Mouse (Mus musculus): ENCODE measurements at regions not wholly inside any gene's neighbourhood (a gene's known extent, or its start where the extent isn't known, plus 50 kb on each side); places are given as distances from the start of the nearest gene placed in this dataset.
"Not testable (repeated sequence)": the region's sequence is repeated elsewhere in the genome, so short reads cannot be mapped to it uniquely, and the experiment has no call there.

DNA sequence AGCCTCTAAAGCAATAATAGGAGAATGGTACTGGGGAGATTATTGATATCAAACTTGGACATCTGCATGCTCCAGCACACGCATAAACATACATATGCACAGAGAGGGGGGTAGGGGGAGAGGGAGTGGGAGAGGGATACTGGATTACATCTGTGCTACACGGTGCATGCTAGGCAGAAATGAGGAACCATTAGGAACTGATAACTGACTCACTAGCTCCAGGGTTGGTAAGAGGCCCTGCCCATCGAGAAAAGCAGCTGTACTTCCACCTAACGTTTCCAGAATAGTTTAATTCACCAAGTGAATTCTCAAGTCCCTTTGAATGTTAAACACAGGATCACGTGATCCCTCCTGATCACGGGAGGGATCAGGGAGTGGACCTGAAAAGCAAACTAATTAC, 825.1 kb downstream of the Diaph3 start:
- DNase-seq (ENCODE audit: low spot score): no peak

DNA sequence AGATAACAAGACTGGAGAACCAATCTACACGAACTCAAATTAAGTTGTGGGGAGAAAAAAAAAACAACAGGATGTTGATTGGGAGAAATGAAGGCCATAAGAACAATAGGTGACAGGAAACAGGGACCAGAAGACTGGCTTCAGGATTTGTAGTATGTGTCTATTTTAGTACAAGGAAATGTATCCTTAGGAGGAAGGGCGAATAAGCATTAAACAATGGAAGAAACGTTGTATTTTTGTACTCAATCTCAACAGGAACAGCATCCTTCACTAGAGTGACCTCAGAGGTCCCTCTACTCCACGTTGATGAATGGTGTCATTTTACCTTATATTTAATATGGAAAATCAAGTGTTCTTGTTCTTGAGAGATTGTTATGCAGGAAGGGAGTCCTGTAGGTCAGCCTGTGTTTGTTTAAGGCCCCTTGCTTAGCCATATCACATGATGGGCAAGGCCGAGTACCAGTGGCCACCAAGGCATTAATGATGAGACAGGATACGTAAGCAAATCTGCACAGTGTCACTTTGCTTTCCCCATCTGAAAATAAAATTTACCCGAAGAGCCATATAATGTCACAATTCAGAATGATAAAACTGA, 832.0 kb downstream of the Diaph3 start:
- no peak for DNase-seq (ENCODE audit: low spot score)

DNA sequence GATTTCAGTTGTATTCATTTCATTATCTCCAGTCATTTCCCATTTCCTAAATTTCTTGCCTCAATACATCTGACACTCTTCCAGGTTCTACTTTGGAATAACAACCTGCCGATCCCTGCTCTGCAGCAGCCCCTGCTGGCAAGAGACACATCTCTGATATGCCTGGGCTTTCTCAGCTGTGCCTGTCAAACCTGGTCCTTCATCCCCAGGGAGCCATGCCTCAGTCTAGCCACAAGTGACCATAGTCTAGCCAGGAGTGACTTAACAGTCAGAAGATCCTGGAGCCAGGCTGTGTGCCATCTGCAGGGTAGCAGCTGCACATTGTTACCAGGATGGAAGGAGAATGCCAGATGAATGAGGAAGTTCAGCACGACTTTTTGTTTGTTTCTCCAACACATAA, 833.2 kb downstream of the Diaph3 start:
- no peak for DNase-seq (ENCODE audit: low spot score)

DNA sequence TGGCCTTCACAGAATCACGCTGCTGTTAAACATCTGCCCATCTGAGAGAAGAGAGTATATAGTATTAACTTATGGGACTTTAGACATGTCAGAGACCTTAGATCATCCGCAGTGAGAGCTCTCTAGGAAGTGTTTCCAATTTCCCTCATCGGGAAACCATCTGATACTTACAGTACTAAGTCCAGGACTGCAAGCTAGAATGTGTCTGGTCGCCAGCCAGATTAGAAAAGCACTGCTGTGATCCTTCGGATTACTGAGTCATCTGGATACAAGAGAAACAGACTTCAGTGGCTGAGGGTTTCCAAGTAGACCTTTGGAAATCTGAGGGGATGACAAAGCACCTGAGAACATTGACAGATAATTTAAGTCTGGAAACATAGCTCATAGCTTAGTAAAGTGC, 839.4 kb downstream of the Diaph3 start:
- DNase-seq (ENCODE audit: low spot score): no peak

DNA sequence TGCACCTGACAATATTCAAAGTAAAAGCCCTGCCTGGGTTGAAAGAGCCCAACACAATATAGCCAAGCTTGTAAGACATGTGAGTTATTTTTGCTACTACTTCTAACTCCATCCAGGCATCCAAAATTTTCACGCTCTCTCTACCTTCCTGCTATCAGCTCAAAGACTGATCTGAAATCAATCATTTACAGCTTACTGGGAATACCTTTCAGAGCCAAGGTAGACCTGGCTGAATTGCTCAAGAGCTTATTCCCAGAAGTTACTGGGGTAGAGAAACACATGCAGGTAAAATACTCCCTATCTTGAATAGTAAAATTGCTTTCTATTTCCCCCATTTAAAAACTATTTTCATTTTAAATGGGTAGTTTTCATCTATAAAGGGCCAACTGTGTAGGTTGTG, 840.2 kb downstream of the Diaph3 start:
- no peak for DNase-seq (ENCODE audit: low spot score)

DNA sequence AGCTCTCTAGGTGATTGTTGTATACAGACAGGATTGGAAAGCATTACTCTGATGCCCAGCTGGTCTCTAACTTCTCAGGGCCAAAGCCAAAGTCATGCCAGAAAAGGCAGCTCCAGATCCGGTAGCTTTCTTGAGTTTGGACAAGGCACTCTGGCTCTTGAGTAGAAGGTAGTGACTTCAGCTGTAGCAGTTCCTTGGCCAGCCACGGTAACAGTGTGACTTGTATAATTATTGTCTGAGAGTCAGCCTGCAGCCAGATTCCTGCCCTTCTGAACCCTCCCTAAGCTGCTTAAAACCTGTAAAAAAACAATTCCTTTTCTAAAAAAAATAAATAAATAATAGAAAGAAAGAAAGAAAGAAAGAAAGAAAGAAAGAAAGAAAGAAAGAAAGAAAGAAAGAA, 843.0 kb downstream of the Diaph3 start:
- DNase-seq (ENCODE audit: low spot score): no peak

DNA sequence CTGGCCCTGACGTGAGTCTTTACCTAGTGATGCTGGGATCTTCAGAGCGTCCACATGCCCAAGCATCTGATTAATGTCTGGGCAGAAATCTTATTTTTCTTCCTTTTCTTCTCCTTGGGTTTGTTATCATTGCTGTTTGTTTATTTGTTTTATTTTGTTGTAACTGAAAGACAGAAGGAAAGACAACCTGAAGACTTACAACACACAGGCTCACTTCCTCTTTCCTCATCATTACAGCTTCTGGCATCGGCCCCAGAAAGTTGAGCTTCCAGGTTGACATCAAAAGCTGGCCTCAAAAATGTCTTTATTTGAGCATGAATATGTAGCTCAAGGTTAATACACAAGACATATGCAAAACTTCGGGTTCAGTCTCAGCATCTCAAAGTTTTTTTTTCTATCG, 846.4 kb downstream of the Diaph3 start:
- DNase-seq (ENCODE audit: low spot score): not testable (repeated sequence)

DNA sequence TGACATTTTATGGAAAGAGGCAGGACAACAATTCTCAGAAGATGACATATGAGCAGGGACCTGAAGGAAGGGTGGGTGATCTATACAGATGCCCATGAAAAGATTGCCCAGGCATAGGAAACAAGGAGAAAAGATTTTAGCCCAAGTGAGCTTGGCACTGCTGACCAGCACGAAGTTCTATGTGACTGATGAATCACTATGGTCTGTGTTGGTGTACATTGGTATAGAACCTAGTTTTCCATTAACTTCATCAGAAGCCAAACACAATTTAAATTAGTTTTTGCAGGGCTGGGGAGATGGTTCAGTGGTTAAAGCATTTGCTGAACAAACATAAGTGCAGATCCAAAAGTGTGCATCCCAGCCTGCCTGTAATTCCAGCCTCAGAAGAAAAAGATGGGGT, 847.2 kb downstream of the Diaph3 start:
- DNase-seq (ENCODE audit: low spot score): no peak

DNA sequence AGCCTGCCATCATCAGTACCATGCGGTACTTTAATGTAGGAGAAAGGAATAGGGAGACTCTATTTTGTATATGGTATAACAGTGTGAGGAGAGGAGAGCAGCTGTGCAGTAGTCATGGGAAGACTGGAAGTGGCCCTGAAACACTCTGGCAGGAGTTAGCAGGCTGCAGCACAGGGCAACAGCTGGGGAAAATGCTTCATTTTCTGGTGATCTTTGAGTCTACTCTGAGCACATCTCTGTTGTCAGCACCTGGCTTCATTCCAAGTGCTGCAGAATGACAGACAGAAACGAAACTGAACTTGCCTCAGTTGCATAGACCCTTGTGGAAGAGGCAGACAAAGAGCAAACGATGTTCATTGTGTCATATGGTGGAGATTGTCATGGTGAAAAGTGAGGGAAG, 847.7 kb downstream of the Diaph3 start:
- no peak for DNase-seq (ENCODE audit: low spot score)

DNA sequence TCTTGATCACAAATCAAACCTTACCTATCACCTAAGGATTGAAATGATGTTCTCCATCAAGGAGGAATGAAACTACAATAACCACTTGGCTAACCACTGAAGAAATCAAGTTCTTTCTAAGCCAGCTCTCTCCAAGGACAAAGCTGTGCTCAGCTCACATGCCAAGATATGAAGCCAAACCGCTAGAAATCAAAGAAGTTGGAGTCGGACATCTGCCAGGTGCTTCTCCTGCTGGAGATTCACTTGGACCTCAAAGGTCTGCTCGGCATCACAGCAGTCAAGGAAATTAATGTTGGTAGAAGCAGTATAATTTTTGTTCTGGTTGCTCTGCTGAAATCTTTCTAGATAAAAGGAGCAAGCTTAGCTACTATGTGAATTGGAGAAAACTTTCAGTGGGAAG, 850.5 kb downstream of the Diaph3 start:
- no peak for DNase-seq (ENCODE audit: low spot score)

DNA sequence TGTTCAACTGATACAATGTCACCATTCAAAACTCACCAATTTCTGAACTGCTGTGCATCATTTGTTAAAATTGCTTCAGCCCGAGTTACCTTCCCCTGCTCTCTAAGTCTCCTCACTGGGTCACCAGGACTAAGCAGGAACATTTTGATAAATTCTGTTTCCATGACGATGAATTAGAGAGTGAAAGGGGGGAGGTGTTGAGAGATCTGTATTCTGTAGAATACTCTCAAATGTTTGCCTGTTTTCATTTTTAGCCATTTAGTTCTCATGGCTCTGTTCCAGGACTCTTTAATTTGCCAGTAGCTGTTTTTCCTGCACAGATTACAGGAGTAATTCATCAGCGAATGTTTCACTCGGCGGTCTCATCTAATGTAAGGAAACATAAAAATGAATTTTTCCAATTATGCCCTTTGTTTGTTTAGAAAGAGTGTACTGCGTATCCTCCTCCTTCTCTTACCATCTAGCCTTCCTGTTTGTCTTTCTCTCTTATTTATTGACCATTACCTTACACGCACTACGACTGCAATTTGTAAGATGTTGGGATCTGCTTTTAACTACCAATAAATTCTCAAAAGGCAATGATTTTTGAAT, 879.3 kb downstream of the Diaph3 start:
- DNase-seq (ENCODE audit: low spot score): no peak

DNA sequence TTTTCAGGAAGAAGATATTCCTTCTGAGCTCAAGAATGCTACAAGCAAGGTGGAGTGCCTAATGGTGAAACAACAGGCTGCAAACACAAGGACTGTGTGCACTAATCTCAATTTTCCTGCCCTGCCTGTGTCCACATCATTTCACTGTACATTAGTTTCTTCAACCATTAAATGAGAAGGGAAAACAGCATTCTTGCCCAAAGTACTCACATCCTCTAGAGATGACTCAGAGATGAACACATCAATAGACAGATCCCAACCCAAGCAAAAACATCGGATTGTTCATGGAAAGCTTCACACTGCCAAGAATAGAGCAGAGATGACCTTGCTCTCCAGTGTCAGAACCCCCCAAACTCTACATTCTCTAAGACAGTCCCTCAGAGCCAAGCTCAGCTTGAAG, 886.8 kb downstream of the Diaph3 start:
- no peak for DNase-seq (ENCODE audit: low spot score)

DNA sequence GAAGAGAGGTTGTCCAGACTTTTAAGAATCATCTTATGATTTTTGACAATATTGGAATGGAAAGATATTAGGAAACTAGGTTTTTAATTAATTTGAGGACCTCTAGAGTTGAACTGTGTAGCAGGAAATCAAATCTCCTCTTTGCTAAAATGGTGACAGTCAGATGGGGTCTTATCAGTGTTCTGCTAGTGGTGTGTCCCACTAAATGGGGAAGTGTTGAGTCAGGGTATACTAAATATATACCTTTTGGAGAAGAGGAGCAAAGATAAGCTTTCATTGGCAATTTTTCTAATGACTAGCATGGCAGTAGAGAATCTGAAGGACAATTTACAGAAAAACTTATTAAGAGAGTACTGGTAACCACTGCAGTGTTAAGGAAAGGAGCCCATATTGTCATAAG, 889.4 kb downstream of the Diaph3 start:
- no peak for DNase-seq (ENCODE audit: low spot score)

DNA sequence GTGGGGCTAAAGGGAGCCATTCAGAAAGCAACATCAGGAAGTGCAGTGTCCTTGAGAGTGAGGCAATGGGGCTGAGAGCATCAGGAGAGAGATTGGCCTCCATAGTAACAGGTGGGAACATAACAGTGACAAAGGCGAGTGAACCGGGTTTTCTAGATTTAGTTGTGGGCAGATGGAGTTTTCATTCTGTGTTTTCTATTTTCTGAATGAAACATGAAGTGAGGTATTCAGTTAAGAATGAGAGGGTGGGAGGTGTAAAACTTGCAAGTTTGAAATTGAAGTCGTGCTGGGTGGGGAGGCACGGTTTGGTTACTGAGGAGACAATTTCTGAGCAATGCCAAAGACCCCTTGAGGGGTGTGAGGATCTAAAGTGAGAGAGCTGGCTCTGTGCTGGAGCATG, 893.3 kb downstream of the Diaph3 start:
- no peak for DNase-seq (ENCODE audit: low spot score)

DNA sequence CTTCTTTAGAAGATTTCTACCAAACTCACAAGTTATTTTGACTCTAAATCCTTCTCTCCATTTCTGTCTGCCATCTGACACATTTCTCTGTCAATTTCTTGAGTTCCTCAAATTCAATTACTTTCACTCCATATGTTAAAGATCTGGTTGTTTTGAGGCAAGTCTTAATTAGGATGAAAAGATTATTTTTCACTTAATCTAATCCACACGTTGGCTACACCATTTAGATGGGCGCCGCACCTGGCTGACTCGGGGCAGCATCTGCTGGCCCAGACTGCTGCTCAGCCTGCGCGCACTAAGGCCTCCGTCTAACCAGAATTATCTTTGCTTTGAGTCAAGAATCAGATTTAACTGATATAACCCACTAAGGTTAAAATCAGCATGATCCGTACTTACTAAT, 894.3 kb downstream of the Diaph3 start:
- no peak for DNase-seq (ENCODE audit: low spot score)

DNA sequence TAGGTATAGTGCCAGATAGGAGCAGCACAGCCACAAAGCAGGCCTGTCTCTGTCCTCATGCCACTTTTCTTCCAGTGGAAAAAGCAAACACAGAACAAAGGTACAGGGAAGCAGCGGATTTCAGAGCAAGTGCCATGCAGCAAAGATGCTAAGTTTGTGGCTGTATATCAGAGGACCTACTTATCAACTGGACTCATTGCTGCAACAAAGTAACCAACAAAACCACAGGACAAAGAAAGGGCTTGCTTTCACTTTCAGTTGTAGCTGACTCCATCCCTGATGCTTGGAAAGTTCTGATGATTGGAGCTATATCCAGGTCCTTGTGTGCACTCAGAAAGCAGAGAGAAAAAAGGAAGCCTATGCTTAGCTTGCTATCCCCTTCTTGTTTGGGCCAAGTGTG, 897.4 kb downstream of the Diaph3 start:
- peak; percentile 5 for DNase-seq (ENCODE audit: low spot score)

DNA sequence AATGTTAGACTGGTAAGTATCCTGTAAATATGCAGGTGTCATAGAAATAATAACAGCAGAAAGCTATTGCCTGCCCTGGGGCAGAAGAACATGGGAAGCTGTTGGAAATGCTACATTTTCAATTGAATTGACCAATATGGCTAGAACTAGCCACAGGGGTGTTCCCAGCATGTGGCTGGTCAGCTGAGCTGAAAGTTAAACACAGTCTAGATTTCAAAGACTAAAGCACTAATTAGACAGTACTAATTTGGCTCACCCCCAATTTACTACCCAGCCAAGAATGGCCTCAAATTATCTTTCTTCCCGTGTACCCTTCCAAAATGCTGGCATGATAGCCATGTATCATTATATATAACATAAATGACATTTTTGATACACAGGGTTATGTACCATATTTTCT, 898.2 kb downstream of the Diaph3 start:
- no peak for DNase-seq (ENCODE audit: low spot score)

DNA sequence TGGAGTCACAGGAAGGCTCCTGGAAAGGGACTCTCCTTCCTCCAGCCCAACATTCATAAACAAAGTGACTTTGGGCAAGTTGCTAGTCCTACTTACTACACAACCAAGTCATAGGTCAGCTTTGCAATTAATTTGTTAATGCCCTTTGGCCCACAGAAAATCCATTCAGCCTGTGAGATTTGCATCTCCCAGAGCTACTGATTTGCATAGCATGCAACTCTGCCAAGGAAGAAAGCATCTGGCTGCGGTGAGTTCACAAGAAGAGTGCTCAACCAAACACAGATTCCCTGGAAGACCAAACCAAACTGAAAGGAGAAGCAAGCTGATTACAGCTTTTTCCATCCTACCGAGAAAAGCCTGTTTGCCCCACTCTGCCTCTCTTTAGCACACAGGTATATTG, 901.9 kb downstream of the Diaph3 start:
- DNase-seq (ENCODE audit: low spot score): no peak

DNA sequence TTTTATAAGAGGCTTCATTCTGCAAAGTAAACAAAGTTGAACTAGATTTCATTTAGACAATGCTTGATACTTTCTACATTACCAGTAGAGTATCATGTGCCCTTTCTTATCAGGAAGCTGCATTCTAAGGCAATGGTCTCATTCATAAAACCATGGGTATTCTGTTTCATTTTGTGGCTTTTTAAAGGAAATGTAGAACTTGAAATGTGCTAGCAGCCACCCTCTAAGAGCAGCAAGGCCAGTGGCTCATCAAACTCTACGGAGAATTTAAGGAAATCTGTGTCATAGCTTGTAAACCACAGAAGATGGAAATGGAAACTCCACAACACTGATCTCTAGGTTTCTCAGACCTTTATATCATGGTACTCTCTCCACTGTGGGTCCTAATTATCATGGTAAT, 907.7 kb downstream of the Diaph3 start:
- no peak for DNase-seq (ENCODE audit: low spot score)

DNA sequence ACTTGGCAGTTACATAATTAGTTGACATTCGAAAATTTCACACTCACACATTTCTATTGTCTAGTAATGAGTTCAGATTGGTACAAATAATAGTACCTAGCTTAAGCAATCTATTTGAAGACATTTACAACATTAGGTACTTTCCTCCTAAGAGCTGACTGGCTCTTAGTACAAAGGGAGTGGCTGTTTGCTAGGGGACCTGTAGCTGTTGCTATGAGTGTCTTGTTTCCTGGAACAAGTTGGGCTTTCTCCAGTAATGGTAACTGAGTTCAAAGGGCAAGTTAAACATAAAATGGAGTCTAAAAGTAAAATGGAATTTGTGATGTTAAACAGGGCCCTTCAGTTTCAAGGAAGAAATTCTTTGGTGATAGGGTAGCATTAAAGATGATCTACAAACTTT, 910.4 kb downstream of the Diaph3 start:
- DNase-seq (ENCODE audit: low spot score): no peak

DNA sequence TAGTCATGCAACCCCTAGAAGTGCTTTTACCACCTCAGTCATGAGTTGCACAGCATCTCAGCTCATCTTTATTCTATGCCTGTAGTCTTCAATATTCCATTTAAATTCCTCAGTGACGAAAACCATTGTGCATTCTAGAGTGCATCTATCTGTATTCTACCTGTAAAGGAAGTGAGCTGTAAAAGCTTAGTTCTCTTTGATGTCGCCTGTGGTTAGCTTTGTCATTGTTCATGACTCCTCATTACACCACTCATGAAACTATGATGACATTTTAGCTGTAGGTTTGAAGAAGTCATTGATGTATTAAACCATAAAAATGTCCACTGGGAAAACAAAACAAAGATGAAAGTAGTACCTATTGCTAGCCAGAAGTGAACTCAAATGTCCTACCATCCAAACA, 911.3 kb downstream of the Diaph3 start:
- no peak for DNase-seq (ENCODE audit: low spot score)

DNA sequence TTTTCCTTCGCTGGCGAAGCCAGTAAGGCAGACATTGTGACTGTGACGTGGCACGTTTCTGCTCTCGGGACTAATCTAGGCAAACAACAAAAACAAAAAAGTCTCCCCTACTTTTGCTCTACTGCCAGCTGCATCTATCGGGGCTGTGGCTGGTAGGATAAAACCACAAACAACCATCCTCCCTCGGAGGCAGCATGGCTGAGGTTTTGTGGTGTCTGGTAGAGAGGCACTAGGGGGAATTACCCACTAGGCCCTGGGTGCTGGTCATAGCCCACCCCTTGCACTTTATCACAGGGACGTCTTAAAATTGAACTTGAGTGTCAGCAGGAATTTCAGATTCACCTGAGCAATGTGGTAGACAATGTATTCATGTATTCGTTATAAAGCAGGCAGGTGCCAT, 925.3 kb downstream of the Diaph3 start:
- no peak for DNase-seq (ENCODE audit: low spot score)

DNA sequence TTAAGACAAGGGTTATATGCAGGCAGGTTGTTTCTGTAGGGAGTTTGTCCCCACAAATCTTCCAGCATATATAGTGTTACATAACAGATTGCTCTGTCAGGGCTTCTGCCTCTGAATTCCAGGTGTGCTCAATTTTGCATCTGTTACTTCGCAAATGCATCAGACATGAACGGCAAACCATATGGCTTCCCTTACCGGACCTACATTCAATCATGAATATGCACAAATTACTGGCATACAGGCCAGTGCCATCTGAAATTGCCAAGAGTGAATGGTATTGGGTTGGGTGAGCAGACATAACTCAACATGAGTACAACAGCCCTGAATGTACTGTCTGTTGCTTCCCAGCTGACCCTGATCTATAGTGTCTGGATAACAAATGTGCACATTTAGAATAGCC, 929.4 kb downstream of the Diaph3 start:
- DNase-seq (ENCODE audit: low spot score): no peak

DNA sequence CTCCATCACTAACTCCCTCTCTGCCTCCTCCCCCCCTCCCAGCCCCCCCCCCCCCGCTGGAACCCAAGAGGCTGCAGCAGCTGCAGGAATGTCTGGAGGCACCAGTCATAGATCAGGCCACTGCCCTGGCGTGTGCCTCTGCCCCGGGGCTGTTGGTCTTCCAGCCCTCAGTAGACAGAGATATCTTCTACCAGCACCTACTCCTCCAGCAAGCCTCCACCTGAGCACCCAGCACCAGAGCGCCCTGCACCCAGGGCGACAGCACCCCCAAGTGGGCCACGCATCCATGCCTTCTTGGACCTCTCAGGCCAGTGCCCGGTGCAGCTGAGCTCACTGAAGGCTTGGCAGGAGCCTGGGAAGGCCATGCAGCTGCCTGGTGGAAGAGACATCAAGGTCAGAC, 936.5 kb downstream of the Diaph3 start:
- DNase-seq (ENCODE audit: low spot score): peak; percentile 5

DNA sequence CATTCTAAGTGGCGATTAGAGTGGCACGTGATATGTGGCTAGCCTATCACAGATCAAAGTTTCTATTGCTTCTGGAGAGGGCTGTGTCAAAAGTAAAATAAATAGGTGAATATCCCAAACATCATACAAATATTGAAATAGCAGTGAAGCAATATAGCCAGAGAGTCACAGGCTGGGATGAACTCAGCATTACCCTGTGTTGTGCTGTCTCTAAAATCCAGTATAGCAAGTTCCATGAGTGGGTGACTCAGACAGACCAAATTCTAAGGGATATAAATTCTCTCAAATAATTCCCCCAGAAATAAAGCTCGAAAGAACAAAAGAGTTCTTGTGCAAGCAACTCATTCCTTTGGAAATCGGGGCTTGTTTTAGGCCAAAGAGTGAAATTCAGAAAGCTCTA, 943.2 kb downstream of the Diaph3 start:
- DNase-seq (ENCODE audit: low spot score): no peak

Data from testis, postnatal 14 days (tissue).